ENCODE assay signal across 16 mouse cellular contexts in genomic region chr15:85507370-85508014, GRCm38 (mm10). TPM values are rescaled to one million over a fixed set of nuclear protein-coding genes. Genes with fewer than 3 reads are reported as not detected.
A peak's percentile ranks its signal among the peaks of the same experiment; 100 is the strongest.
DNase-seq lines count a peak whose midpoint lies in the region; ATAC-seq lines count a peak whose summit lies in the region.
"Had no signal": no experiment of that assay in that cellular context is flagged by ENCODE, and none has a peak within 500 bp of the region (broad histone marks: within the 10 kb centered on the region; RNA-seq: fewer than 3 reads in every experiment).

No protein-coding gene starts in this region.

- H3K9me3 ChIP-seq in heart, embryonic 10.5 days = no peaks in the 10 kb centered on the region
- no peaks in the 10 kb centered on the region for H3K9me3 ChIP-seq in forebrain, embryonic 16.5 days (ENCODE audit: control insufficient read depth, low read length)
- no peaks in the 10 kb centered on the region for H3K9me3 ChIP-seq in midbrain, embryonic 12.5 days
- H3K9me3 ChIP-seq: limb, embryonic 10.5 days had no signal

- H3K9ac ChIP-seq in forebrain, embryonic 16.5 days (replicated peaks; ENCODE audit: low read depth, low read length) = peak overlapping the region; percentile 43
- H3K9ac ChIP-seq in midbrain, embryonic 12.5 days (replicated peaks) = no peak overlapping the region; the same call in 1 of the 2 replicates

- peak; percentile 23; the same call in 1 of the 2 replicates for ATAC-seq in forebrain, embryonic 16.5 days
- ATAC-seq in midbrain, embryonic 12.5 days (ENCODE audit: low FRiP score, low read depth) = peak; percentile 83
- ATAC-seq: intestine, embryonic 16.5 days had no signal

- H3K36me3 ChIP-seq in heart, embryonic 10.5 days = no peaks in the 10 kb centered on the region
- H3K36me3 ChIP-seq in forebrain, embryonic 16.5 days (ENCODE audit: control insufficient read depth, insufficient read depth) = no peaks in the 10 kb centered on the region
- no peaks in the 10 kb centered on the region for H3K36me3 ChIP-seq in midbrain, embryonic 12.5 days
- H3K36me3 ChIP-seq: limb, embryonic 10.5 days had no signal

- H3K27me3 ChIP-seq in heart, embryonic 10.5 days (ENCODE audit: insufficient read depth, poor library complexity, severe bottlenecking) = peaks cover 32% of the 10 kb centered on the region; the same call in 1 of the 2 replicates
- H3K27me3 ChIP-seq in forebrain, embryonic 16.5 days (replicated peaks; ENCODE audit: control insufficient read depth, insufficient read depth, low read length) = no peaks in the 10 kb centered on the region
- peaks cover 2% of the 10 kb centered on the region; the same call in 1 of the 2 replicates for H3K27me3 ChIP-seq in midbrain, embryonic 12.5 days

- peaks cover 16% of the 10 kb centered on the region for H3K4me1 ChIP-seq in heart, embryonic 10.5 days
- H3K4me1 ChIP-seq in forebrain, embryonic 16.5 days (replicated peaks; ENCODE audit: control insufficient read depth, insufficient read depth, low read length) = peaks cover 16% of the 10 kb centered on the region
- H3K4me1 ChIP-seq in midbrain, embryonic 12.5 days = peaks cover 28% of the 10 kb centered on the region

- WGBS in heart, embryonic 10.5 days = 74% methylated on average over 32 of the region's 32 CpGs
- 8% methylated on average over 32 of the region's 32 CpGs for whole genome bisulfite sequencing in forebrain, embryonic 16.5 days
- 21% methylated on average over 32 of the region's 32 CpGs for WGBS in midbrain, embryonic 12.5 days

- DNase-seq in heart, embryonic 10.5 days (ENCODE audit: low spot score) = no peak
- DNase-seq in heart, adult 11 months = no peak
- DNase-seq in retina, postnatal 1 day = peak; percentile 65
- DNase-seq in adrenal gland, adult 2 months = no peak
- DNase-seq in right cerebral cortex, postnatal 36 days (ENCODE audit: low spot score in 2 of 2) = no peak
- DNase-seq in lung, postnatal 25 days (ENCODE audit: low spot score) = no peak
- DNase-seq: kidney, postnatal 36 days had no signal

- H3K4me2 ChIP-seq in forebrain, embryonic 16.5 days (ENCODE audit: low read length) = no peak overlapping the region
- peak overlapping the region; percentile 4 for H3K4me2 ChIP-seq in midbrain, embryonic 12.5 days (replicated peaks)

- peak overlapping the region; percentile 29; the same call in 1 of the 2 replicates for H3K27ac ChIP-seq in heart, embryonic 10.5 days
- 0 out of 2 replicates have a peak overlapping the region, but pooled peaks have one; percentile 5 for H3K27ac ChIP-seq in forebrain, embryonic 16.5 days (ENCODE audit: low read length)
- H3K27ac ChIP-seq in midbrain, embryonic 12.5 days (replicated peaks) = peak overlapping the region; percentile 90
- H3K27ac ChIP-seq: limb, embryonic 10.5 days had no signal

- H3K4me3 ChIP-seq in heart, embryonic 10.5 days = no peak overlapping the region
- no peak overlapping the region for H3K4me3 ChIP-seq in forebrain, embryonic 16.5 days (replicated peaks; ENCODE audit: low read length)
- H3K4me3 ChIP-seq in midbrain, embryonic 12.5 days = no peak overlapping the region
- H3K4me3 ChIP-seq: limb, embryonic 10.5 days had no signal

RNA-seq across cellular contexts. Expression of gene 7530416G11Rik, which starts 4.5 kb away (rescaled TPM):
- not detected in 2 replicates for polyA plus RNA-seq in heart, embryonic 10.5 days (2016; fragmentation: Nextera tagmentation; extraction: Ambion mirVana)
- polyA plus RNA-seq in forebrain, embryonic 16.5 days (2015; fragmentation: Nextera tagmentation; extraction: Ambion mirVana) = not detected in 2 replicates
- polyA plus RNA-seq in midbrain, embryonic 12.5 days (2016; fragmentation: Nextera tagmentation; extraction: Ambion mirVana) = not detected in 2 replicates
- not detected for total RNA-seq in adrenal gland, adult 2 months (2021)
- not detected in 2 replicates for polyA plus RNA-seq in adrenal gland, adult 2 months (2012; rRNA removed)
- total RNA-seq: MEL had no signal
- polyA plus RNA-seq: embryonic facial prominence, embryonic 14.5 days; heart, embryonic 14.5 days; intestine, embryonic 16.5 days; limb, embryonic 10.5 days; liver, embryonic 16.5 days; stomach, embryonic 16.5 days had no signal

Comparison
In these comparisons a context has a peak if more than half of its experiments do, and no peak if none do; other contexts are left out.
1. H3K27ac ChIP-seq: peak in every context shown above with its lines; median percentile 90 in midbrain, embryonic 12.5 days; 29 in heart, embryonic 10.5 days; 5 in forebrain, embryonic 16.5 days.